Mouse (Mus musculus) cortical plate, adult 2 months (tissue): ENCODE data around the gene Casp7.

Experiments
- CTCF ChIP-seq: fragments of 200-500 bp; IDR thresholded peaks from 2 replicates; pipeline ENCODE4 v1.5.1; 2011; ENCODE audit warnings: mild to moderate bottlenecking, control low read depth, low read length; ENCODE audit not compliant: insufficient read depth; ENCODE audit errors: extremely low read depth
- POLR2A ChIP-seq: fragments of 200-500 bp; IDR thresholded peaks from 2 replicates; pipeline ENCODE4 v1.6.1; 2011; ENCODE audit warnings: mild to moderate bottlenecking, low read length, control low read depth; ENCODE audit not compliant: insufficient read depth; ENCODE audit errors: extremely low read depth

GRCm38 (mm10) chr19:56378554-56379172 lies 18.3 kb upstream of the Casp7 start:
- TF ChIP-seq CTCF (no peak), POLR2A (no peak)
